Mouse (Mus musculus) B cell, adult 2 months (primary cell): Measurements from ENCODE around the gene Eif4e.

Source experiments
- DNase-seq, 2 experiments: peaks; one replicate each; pipeline ENCODE4 v3.0.0; 2022

Eif4e gene

DNA sequence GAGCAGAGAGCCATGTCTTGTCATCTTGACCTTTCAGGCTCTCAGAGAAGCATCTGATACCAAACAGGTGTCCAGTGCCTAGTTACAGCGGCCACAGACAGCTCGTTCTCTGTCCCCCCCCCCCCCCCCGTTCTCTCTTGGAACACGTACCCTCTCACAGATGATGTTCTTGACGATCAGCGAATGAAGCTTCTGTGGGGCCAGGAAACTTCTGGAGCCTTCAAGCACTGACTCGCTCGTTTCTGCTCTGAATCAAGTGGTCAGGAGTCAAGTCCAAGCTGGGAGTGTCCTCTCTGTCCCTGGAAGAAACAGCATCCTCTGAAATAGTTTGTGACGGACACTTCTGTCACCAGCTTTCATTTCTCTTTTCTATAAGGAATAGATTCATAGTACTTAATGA is 62.0 kb downstream of the Eif4e start:
- DNase-seq = no peak

DNA sequence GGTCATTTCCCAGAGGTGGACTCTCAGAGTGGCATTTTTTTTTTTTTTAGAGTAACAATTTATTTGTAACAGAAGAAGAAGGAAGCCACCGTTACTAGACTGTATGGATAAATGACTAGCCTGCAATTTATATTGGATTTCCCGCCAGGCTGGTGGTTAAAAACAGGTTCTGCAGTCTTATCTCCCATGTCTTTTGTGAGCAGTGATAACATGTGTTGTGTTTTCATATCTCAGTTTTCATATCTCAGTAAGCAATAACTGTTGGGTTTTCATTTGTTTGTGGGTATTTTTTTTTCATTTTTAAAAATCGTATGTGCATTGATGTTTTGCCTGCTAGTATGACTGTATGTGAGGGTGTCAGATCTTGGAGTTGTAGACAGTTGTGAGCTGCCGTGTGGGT is 65.0 kb downstream of the Eif4e start:
- no peak for DNase-seq

DNA sequence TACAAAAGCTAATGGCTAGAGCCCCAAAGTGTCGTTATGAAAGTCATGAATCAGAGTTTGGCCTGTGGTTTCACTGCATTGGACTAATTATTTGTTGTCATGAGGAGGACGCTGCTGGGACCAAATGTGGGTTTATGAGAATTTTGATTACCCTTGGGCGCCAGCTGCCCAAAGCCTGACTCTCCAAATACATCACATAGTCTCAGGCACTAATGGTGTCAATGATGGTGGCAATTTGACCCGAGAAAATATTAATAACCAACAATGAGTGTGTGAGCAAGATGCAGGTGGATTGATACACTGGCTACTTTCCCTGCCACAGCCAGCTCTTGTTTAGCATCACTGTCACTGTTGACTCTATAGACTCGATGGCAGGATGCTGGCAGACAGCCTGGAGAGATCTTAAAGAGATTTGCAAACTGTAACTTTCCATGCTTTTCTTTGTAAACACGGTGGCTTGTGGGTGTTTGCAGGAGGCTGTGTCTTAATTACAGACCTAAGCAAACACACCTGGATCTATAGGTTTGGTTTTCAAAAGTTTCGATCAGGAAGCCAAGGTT is 65.9 kb downstream of the Eif4e start:
- no peak for DNase-seq

DNA sequence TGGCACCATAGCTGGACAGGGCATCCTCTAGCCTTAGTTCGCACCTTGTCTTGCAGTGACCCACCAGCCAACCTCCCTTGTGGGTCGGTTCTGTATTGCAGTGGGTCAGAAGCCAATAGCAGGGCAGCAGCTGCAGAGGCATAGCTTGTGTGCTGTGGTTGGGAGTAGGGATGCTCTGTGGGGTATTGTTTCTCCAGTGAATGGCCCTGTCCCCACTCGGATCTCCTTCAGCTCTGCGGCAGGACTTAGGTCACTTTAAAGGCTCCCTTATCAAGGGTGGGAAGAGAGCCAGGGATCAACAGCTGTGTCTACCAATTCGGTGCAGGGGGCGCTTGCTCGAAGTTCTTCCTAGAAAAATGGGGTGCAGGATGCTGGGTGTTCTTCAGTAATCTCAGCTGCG is 67.2 kb downstream of the Eif4e start:
- DNase-seq = no peak

DNA sequence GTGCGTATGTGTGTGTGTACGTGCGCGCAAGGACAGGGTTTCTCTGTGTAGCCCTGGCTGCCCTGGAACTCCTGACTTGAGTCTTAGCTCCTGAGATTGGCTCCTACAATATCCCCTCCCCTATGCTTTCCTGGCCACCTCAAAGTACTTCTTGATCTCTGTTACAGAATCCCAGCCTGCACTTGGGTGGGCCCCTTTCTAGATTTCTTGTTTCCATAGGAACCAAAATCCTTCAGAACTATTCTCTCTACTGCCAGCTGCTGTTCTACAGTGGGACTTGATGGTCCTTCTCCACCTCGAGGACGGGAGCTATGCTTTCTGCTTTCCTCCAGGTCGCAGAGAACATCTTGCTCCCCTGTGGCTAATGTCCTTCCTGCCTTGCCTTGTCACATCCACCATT is 67.9 kb downstream of the Eif4e start:
- DNase-seq = no peak

DNA sequence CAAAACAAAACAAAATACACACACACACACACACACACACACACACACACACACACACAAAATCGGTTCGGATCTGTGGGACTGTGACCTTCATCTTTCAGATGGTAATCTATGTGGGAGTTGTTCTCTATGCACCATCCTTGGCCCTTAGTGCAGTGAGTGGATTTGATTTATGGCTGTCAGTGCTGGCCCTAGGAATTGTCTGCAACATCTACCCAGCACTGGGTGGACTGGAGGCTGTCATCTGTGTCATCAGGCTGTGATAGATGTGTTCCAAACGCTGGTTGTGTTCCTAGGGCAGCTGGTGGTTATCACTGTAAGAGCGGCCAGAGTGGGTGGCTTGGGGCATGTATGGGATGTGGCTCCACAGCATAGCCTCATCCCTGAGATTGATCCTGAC is 75.1 kb downstream of the Eif4e start:
- DNase-seq = no peak

DNA sequence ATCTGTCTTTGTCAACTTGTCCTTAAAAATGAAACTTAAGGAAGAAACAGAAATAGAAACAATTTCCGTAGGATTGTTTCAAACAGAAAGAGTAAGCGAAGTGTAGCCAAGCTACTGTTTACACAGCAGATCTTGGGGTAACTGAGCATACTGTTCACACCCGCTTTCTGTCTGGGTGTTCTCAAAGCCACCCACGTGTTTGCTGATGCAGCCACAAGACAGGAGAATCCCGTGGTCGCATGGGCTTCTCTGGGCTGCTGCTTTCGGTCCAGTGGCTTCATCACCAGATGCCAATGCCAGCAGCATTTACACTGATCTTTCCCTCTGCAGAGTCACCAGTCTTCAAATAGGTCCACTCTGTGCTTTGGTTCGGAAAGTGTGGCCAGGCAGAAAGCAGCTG is 79.2 kb downstream of the Eif4e start:
- no peak for DNase-seq

DNA sequence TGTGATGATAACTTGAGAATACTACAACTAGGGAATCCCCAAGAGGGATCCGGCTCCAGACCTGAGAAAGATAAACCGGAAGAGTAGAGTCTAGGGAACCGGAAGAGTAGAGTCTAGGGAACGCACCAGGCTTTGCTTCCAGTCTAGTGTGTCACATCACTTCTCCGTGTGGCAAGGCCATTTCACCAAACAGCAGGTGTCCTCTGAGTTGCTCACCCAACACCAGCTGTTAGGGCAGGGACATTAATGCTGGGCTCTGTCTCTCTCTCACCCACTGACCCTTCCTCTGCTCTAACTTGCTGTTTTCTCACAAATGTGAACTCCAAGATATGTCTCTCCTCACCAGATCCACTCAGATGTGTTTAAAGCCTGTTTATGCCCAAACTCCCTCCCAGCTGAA is 82.7 kb downstream of the Eif4e start:
- no peak for DNase-seq
